Mouse (Mus musculus) megakaryocyte progenitor cell, adult 5-6 weeks (primary cell): ENCODE results near the gene Ankar. TPM values are rescaled to one million over a fixed set of nuclear protein-coding genes. Genes with fewer than 3 reads are reported as not detected.

Experiments
- ATAC-seq: replicated peaks from 2 replicates; pipeline ENCODE4 v1.8.0; 2016; ENCODE audit warnings: mild to moderate bottlenecking, moderate TSS enrichment, inconsistent platforms; ENCODE audit not compliant: poor library complexity
- total RNA-seq, 2 experiments: library from RNA; stranded (forward) in 1 of 2; stranded (reverse) in 1 of 2; fragments of 157-497, 149-512 nt in 1 of 2; fragments of 200-1000 nt in 1 of 2; gene quantifications; 2 replicates each; pipeline versions ENCODE4 v1.2.3 to v1.2.4; 2015 to 2017

Gene Ankar
- total RNA-seq (2015) (not detected in 2 replicates), total RNA-seq (2017) (not detected in 2 replicates)

GRCm38 (mm10) chr1:72700479-72700878 lies at the start of gene Ankar:
Gene Ankar, minus strand, starts transcription at chr1:72700579.
- ATAC-seq: no peak

- no peak for ATAC-seq
Observed at GRCm38 (mm10) chr1:72746382-72746781, 46.0 kb upstream of the Ankar start.

DNA sequence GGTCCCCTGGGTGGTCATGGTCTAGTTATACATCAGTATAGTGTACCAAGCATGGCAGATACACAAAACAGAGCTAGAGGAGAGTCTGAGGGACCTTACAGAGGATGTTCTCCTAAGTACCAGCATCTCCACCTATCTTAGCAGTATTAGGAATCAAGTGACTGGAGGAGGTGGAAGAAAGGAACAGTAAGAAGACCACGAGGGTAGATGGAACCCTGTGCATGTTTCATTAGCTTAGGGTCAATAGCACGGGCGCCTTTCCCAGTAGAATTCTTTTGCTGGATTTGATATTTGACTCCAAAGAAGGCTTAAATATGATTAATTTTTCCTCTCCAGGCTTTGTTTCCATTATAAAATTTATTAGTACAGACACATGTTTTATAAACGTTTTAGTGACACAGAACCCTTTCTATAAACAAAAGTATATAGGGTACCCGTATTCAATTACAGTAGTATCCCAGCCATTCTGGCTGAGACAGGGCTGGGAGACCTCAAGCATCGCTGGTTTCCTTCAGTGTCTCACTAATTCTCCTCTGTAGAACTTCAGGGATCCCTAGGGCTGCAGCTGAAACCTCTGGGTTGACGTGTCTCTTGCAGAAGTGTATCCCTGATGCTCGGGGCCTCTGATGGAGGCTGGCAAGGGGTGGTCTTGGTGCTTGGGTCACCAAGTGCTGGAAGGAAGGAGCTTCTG lies 44.6 kb upstream of the Ankar start:
- ATAC-seq: no peak

GRCm38 (mm10) chr1:72741406-72741805 lies 41.0 kb upstream of the Ankar start:
- ATAC-seq: no peak

DNA sequence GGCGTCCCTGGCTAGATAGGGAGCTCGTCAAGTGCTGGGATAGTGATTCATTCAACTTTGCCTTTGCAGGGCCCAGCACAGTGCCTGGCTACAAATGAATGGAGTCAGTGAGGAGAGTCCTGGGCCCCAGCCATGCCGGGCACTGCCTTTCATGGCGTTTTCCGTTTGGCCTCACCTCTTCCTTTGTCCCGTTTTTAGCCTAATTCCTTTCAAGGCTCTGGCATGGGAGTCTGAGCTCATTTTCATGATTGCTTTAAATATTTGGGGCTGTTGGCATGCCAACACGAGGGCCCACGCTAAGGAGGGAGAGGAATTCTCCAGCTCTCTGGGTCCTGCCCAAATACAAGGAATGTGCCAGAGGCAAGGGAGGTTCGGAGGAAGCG lies 39.3 kb upstream of the Ankar start:
- no peak for ATAC-seq

DNA sequence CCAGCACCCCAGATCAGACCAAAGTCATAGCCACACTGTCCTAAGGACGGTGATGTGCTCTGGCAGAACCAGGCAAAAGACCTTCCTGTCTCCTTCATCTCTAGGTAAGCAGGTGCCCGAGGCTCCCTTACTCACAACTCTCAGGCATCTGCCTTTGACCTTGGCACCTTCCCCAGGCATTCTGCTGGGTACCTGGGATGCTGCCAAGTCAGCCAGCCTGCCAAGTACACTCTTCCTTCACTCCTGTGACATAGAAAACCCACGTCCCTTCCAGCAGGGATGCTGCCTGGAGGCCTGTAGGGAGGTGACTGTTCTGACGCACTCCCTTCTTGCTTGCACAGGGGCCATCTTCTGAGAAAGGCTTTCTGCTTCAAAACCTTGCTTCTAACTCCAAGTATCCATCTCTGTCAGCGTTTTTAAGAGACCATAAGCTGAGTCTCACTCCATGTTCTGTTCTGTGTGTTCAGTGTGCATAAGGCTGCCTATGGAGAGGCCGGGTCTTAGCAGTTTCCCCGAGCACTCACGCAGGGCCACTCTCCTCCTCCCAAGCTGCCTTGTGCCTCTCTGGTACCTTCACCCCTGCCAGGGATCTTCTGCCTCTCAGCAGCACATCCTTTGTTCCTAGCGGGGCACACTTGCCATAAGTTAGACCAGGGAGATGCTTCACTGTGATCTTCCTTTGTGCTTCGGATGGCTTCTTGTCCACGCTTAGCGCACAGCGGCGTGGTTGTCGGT lies 38.7 kb upstream of the Ankar start:
- no peak for ATAC-seq

DNA sequence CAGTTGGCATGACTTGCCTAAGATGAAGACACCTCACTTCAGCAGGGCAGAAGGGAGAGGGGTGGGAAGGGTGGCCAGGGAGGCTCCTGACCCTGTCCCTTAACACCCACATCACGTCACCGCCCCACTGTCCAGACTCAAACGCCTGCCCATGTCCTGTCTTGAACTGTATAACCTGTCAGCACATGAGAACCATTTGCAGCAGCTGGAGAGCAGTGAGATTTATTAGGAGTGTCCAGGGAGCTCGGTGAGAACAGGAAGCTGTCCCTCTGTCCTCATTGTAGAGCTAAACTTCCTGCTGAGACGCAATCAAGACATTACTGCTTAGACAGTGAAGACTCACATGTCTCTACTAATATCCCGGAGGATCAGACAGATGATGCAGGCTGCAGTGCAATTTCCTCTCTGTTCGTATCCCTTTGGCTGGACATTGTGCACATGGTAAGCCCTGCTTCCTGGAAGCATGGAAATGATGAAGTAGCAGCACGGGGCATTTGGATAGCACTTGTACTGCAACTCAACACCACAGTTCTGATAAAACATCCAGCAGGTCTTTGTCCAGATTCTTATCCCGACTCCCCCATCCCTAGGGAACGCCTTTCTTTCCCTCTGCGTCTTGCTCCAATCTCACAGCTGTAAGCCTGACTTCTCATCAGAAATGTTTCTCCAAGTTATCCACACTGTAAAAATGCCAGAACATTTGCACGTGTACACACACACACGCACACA lies 36.2 kb upstream of the Ankar start:
- no peak for ATAC-seq

GRCm38 (mm10) chr1:72733191-72733691 lies 32.9 kb upstream of the Ankar start:
- no peak for ATAC-seq

DNA sequence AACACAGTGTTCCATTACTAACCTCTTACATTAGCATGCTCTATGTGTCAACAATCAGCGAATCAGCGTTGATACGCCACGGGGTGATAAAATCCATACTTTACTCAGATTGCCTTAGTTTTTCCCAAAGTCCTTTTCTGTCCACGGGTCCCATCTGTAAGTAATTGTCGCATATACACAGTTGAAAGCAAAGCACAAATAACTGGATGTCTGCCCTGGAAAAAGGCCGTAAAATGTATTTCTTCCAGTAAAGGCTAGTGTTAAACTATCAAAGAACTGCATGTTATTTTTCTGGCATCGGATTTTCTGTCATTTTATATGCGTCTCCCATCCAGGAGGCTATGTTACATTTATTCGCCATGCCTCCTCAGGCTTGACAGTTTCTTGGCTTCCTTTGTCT lies 29.7 kb upstream of the Ankar start:
- no peak for ATAC-seq

GRCm38 (mm10) chr1:72728781-72729180 lies 28.4 kb upstream of the Ankar start:
- no peak for ATAC-seq

DNA sequence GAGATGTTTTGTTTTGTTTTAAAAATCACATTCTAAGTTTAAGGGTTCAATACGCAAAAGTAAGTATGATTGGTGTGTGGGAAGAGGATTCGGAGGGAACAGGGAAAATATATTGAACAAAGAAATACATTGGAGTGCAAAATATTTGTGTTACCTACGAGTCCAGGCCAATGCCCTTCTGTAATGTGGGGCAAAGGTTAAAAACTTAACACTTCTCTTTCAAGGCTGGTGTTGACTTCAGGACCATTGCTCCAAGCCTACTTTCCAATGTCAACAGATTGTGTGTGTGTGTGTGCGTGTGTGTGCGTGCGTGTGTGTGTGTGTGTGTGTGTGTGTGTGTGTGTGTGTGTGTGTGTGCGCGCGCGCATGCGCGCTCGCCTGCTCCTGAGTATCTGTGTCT lies 25.6 kb upstream of the Ankar start:
- no peak for ATAC-seq

- ATAC-seq: no peak
Observed at GRCm38 (mm10) chr1:72724354-72724753, 24.0 kb upstream of the Ankar start.

GRCm38 (mm10) chr1:72722646-72723045 lies 22.3 kb upstream of the Ankar start:
- ATAC-seq: no peak

- ATAC-seq: no peak
Observed at GRCm38 (mm10) chr1:72720115-72720725, 19.8 kb upstream of the Ankar start.

DNA sequence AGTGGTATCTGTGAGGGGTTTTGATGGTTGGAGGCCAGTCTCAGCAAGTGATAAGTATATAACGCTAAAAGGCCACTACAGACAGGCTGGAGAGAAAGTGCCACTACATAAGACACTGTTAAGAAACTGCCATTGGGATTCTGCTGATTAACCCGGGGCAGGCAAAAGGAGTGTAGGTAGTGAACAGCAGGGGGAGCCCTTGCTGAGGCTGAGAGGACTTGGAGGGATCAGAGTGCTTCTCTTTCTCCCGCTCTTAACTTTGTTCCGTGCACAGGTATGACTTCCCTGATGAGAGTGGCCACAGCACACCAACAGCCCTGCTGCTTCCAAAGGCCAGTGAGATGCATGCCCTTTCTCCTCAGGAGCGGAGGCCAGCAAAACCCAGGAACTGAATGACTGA lies 18.5 kb upstream of the Ankar start:
- peak; percentile 82 for ATAC-seq

DNA sequence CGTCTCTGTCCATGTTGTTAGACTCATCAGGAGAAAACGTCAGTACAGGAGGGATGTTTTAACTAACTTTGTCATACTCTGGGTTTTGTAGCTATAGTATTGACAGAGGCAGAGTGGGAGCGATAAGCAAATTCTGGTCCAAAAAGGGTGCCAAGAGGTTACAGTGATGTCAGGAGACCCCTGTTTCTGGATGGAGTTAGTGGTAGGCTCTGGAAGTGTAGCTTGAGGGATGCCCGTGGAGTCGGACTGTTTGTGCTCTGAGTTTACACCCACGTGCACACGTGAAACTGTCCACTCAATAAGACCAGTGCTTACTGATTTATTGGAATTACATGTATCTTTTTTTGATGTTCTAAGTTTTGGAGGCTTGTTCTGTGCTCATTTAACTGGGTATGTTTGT lies 17.2 kb upstream of the Ankar start:
- no peak for ATAC-seq

DNA sequence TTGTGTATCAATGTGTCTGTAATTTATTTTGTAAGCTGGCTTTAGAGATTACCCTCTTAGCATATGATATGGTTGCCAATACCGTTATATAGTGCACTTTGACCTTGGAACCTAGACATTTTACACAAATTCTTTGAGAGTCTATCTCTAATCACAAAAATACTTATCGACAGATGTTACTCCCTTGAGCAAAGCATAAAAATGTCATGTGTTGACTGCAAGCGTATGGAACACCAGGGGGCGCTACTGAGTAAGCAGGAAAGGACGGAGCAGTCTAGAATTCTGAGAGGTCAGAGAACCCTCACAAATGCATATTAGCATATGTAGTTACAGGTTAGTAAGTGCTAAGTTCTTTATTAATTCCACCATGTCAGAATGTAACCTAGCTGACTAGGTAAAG lies 16.5 kb upstream of the Ankar start:
- peak; percentile 61 for ATAC-seq

DNA sequence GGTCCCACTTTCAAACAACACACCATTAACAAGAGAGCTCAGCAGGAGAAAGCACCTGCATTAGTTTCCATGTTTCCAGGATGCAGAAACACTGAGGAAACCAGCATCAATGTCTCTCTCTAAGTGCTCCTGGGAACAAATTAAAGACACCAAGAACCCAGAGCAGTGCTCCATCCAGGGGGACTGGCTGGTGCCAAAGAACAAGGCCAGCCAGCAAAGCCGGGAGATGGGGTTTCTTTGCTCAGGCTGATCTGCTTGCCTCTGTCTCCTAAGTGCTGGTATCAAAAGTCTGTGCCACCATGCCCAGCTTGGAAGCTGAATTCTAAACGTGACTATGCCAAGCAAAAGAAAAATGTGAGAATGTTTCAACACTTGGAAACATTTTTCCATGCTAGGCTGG lies 16.0 kb upstream of the Ankar start:
- no peak for ATAC-seq

GRCm38 (mm10) chr1:72715593-72716361 lies 15.4 kb upstream of the Ankar start:
- ATAC-seq: no peak

DNA sequence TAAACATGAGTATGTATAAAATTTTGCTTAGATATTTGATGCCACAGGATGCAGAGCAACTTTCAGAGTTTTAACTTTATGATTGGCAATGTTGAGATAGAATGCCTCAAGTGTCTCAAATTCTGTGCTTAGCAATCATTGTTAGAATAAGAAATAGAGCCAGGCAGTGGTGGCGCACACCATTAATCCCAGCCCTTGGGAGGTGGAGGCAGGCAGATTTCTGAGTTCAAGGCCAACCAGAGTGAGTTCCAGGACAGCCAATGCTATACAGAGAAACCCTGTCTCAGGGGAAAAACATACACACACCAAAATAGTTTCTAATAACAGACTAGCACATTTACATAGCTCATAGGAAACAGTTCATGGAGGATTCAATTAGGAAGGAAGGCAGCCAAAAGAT lies 14.7 kb upstream of the Ankar start:
- no peak for ATAC-seq

DNA sequence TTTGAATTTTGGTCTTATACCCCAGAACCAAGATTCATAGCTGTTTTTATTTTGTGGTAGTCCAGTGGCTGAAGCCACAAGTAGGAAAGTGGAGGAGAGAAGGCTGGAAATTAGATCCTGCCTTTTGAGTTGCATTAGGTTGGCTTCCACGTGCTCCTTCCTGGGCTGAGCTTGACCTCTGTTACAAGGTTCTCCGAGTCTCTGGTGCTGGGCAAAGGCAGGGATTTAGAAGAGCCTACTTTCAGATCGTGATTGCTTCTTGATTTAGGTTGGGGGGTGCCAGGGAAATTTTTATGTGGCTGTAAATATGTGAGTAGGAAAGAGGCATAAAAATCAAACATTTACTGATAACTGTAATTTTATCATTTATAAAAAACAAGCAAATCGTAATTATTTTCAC lies 14.2 kb upstream of the Ankar start:
- ATAC-seq: no peak
